Mouse (Mus musculus): ENCODE results near the gene Rbl1. TPM values are rescaled to one million over a fixed set of nuclear protein-coding genes. Genes with fewer than 3 reads are reported as not detected.
A peak's percentile ranks its signal among the peaks of the same experiment; 100 is the strongest.

Rbl1 gene
- polyA plus RNA-seq, 1 experiment: 3.2 TPM

- 74% methylated on average over 5 of the region's 5 CpGs for WGBS
- Histone ChIP-seq H3K27ac (ENCODE audit: insufficient read depth, low read depth, low read length) (no peak overlapping the region), H3K27me3 (replicated peaks; ENCODE audit: control insufficient read depth, insufficient read depth, low read length) (no peaks in the 10 kb centered on the region), H3K4me3 (ENCODE audit: insufficient read depth, low read depth, low read length) (no peak overlapping the region), H3K4me1 (ENCODE audit: control insufficient read depth, insufficient read depth, low read length) (no peaks in the 10 kb centered on the region), H3K36me3 (ENCODE audit: control insufficient read depth, insufficient read depth, low read length) (no peaks in the 10 kb centered on the region)
- DNase-seq: no peak
- TF ChIP-seq CTCF (conservative IDR thresholded peaks at IDR 0.05; ENCODE audit: insufficient read depth, insufficient read length, low read depth, low read length) (no peak), POLR2A (IDR thresholded peaks at IDR 0.05; ENCODE audit: low read depth, low read length) (no peak)
Observed at GRCm38 (mm10) chr2:157138808-157139207, 65.5 kb downstream of the Rbl1 start.

- H3K4me1 ChIP-seq (ENCODE audit: control insufficient read depth, insufficient read depth, low read length): no peaks in the 10 kb centered on the region
- H3K36me3 ChIP-seq (ENCODE audit: control insufficient read depth, insufficient read depth, low read length): no peaks in the 10 kb centered on the region
- no peaks in the 10 kb centered on the region for H3K27me3 ChIP-seq (replicated peaks; ENCODE audit: control insufficient read depth, insufficient read depth, low read length)
- WGBS: 73% methylated on average over 9 of the region's 9 CpGs
- H3K4me3 ChIP-seq (ENCODE audit: insufficient read depth, low read depth, low read length): no peak overlapping the region
- TF ChIP-seq POLR2A (IDR thresholded peaks at IDR 0.05; ENCODE audit: low read depth, low read length): no peak
- TF ChIP-seq CTCF (conservative IDR thresholded peaks at IDR 0.05; ENCODE audit: insufficient read depth, insufficient read length, low read depth, low read length): no peak
- DNase-seq: peak; percentile 3
- H3K27ac ChIP-seq (ENCODE audit: insufficient read depth, low read depth, low read length): no peak overlapping the region
Observed at GRCm38 (mm10) chr2:157137959-157138731, 66.2 kb downstream of the Rbl1 start.

GRCm38 (mm10) chr2:157136646-157137045 lies 67.7 kb downstream of the Rbl1 start:
- Histone ChIP-seq H3K27ac (ENCODE audit: insufficient read depth, low read depth, low read length) (no peak overlapping the region), H3K4me1 (ENCODE audit: control insufficient read depth, insufficient read depth, low read length) (no peaks in the 10 kb centered on the region), H3K27me3 (replicated peaks; ENCODE audit: control insufficient read depth, insufficient read depth, low read length) (no peaks in the 10 kb centered on the region), H3K4me3 (ENCODE audit: insufficient read depth, low read depth, low read length) (no peak overlapping the region), H3K36me3 (ENCODE audit: control insufficient read depth, insufficient read depth, low read length) (no peaks in the 10 kb centered on the region)
- DNase-seq: peak; percentile 7
- TF ChIP-seq CTCF (conservative IDR thresholded peaks at IDR 0.05; ENCODE audit: insufficient read depth, insufficient read length, low read depth, low read length): no peak
- WGBS: 65% methylated on average over 2 of the region's 2 CpGs

DNA sequence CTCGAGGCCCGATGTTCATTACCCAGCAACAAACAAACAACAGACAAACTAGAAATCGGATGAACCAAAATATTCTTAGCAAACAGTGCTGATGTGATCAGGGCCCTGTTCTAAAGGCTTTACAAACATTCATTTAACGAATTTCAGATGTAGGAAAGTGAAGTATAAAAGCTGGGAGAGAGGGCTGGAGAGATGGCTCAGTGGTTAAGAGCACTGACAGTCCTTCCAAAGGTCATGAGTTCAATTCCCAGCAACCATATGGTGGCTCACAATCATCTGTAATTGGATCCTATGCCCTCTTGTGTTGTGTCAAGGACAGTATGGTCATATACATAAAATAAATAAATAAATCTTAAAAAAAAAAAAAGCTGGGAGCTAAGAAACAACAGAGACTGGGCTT lies 68.2 kb downstream of the Rbl1 start:
- H3K27ac ChIP-seq (ENCODE audit: insufficient read depth, low read depth, low read length): no peak overlapping the region

GRCm38 (mm10) chr2:157135529-157136120 lies 68.7 kb downstream of the Rbl1 start:
- Histone ChIP-seq H3K27ac (ENCODE audit: insufficient read depth, low read depth, low read length) (peak overlapping the region; percentile 70), H3K36me3 (ENCODE audit: control insufficient read depth, insufficient read depth, low read length) (no peaks in the 10 kb centered on the region), H3K4me3 (ENCODE audit: insufficient read depth, low read depth, low read length) (no peak overlapping the region), H3K27me3 (replicated peaks; ENCODE audit: control insufficient read depth, insufficient read depth, low read length) (no peaks in the 10 kb centered on the region), H3K4me1 (ENCODE audit: control insufficient read depth, insufficient read depth, low read length) (no peaks in the 10 kb centered on the region)
- peak; percentile 4 for DNase-seq
- 76% methylated on average over 10 of the region's 10 CpGs for WGBS
- TF ChIP-seq CTCF (conservative IDR thresholded peaks at IDR 0.05; ENCODE audit: insufficient read depth, insufficient read length, low read depth, low read length): no peak
- TF ChIP-seq POLR2A (IDR thresholded peaks at IDR 0.05; ENCODE audit: low read depth, low read length): no peak

More for the DNA sequence above, 68.2 kb downstream of the Rbl1 start:
- H3K27me3 ChIP-seq (replicated peaks; ENCODE audit: control insufficient read depth, insufficient read depth, low read length): no peaks in the 10 kb centered on the region
- DNase-seq: no peak
- H3K4me3 ChIP-seq (ENCODE audit: insufficient read depth, low read depth, low read length): no peak overlapping the region
- no peaks in the 10 kb centered on the region for H3K36me3 ChIP-seq (ENCODE audit: control insufficient read depth, insufficient read depth, low read length)
- 91% methylated on average over 4 of the region's 4 CpGs for WGBS
- H3K4me1 ChIP-seq (ENCODE audit: control insufficient read depth, insufficient read depth, low read length): no peaks in the 10 kb centered on the region
- TF ChIP-seq CTCF (conservative IDR thresholded peaks at IDR 0.05; ENCODE audit: insufficient read depth, insufficient read length, low read depth, low read length): no peak
- TF ChIP-seq POLR2A (IDR thresholded peaks at IDR 0.05; ENCODE audit: low read depth, low read length): no peak

GRCm38 (mm10) chr2:157135014-157135413 lies 69.3 kb downstream of the Rbl1 start, which contains the start of gene Samhd1:
Samhd1 (minus strand) TSS chr2:157135265.
- H3K36me3 ChIP-seq (ENCODE audit: control insufficient read depth, insufficient read depth, low read length): no peaks in the 10 kb centered on the region
- peak within 1 kb of the TSS; percentile 70 for H3K27ac ChIP-seq (ENCODE audit: insufficient read depth, low read depth, low read length)
- peak within 1 kb of the TSS; percentile 84 for H3K4me3 ChIP-seq (ENCODE audit: insufficient read depth, low read depth, low read length)
- WGBS: under 1% methylated on average over 32 of the region's 32 CpGs
- H3K4me1 ChIP-seq (ENCODE audit: control insufficient read depth, insufficient read depth, low read length): no peaks in the 10 kb centered on the region
- TF ChIP-seq POLR2A (IDR thresholded peaks at IDR 0.05; ENCODE audit: low read depth, low read length) (no peak), CTCF (conservative IDR thresholded peaks at IDR 0.05; ENCODE audit: insufficient read depth, insufficient read length, low read depth, low read length) (no peak)
- H3K27me3 ChIP-seq (replicated peaks; ENCODE audit: control insufficient read depth, insufficient read depth, low read length): no peaks in the 10 kb centered on the region
- peak; percentile 98 for DNase-seq

- no peak for TF ChIP-seq CTCF (conservative IDR thresholded peaks at IDR 0.05; ENCODE audit: insufficient read depth, insufficient read length, low read depth, low read length)
- TF ChIP-seq POLR2A (IDR thresholded peaks at IDR 0.05; ENCODE audit: low read depth, low read length): no peak
- Histone ChIP-seq H3K27me3 (replicated peaks; ENCODE audit: control insufficient read depth, insufficient read depth, low read length) (no peaks in the 10 kb centered on the region), H3K27ac (ENCODE audit: insufficient read depth, low read depth, low read length) (peak overlapping the region; percentile 36), H3K4me1 (ENCODE audit: control insufficient read depth, insufficient read depth, low read length) (no peaks in the 10 kb centered on the region), H3K4me3 (ENCODE audit: insufficient read depth, low read depth, low read length) (peak overlapping the region; percentile 84), H3K36me3 (ENCODE audit: control insufficient read depth, insufficient read depth, low read length) (no peaks in the 10 kb centered on the region)
- DNase-seq: no peak
- 1% methylated on average over 25 of the region's 25 CpGs for WGBS
Observed at GRCm38 (mm10) chr2:157134479-157134931, 69.8 kb downstream of the Rbl1 start.

Data from kidney, adult 2 months (tissue).